Mouse (Mus musculus): ENCODE data around the gene Prkd2. TPM values are rescaled to one million over a fixed set of nuclear protein-coding genes. Genes with fewer than 3 reads are reported as not detected.
A peak's percentile ranks its signal among the peaks of the same experiment; 100 is the strongest.

Gene Prkd2
- total and polyA plus RNA-seq, 2 experiments from 2014 or later, result 4.3 TPM

GRCm38 (mm10) chr7:16885905-16886304, 43.2 kb downstream of the Prkd2 start:
- Histone ChIP-seq H3K27me3 (ENCODE audit: insufficient read depth, low read length) (no peaks in the 10 kb centered on the region; the same call in 1 of the 2 replicates), H3K36me3 (ENCODE audit: insufficient read depth, low read length) (peaks cover 17% of the 10 kb centered on the region; the same call in 1 of the 2 replicates), H3K9me3 (ENCODE audit: low read length) (no peaks in the 10 kb centered on the region), H3K27ac (no peak overlapping the region), H3K9ac (replicated peaks; ENCODE audit: low read length) (no peak overlapping the region), H3K4me1 (ENCODE audit: insufficient read depth, low read length) (no peaks in the 10 kb centered on the region), H3K4me3 (ENCODE audit: low read length) (peak overlapping the region; percentile 16; the same call in 1 of the 2 replicates), H3K4me2 (ENCODE audit: low read depth, low read length) (no peak overlapping the region)
- peak; percentile 21; the same call in 1 of the 2 replicates for ATAC-seq
- no peak for DNase-seq (ENCODE audit: low spot score)
- WGBS, result 49% methylated on average over 53 of the region's 59 CpGs
- no peak for TF ChIP-seq CTCF (IDR thresholded peaks at IDR 0.05; ENCODE audit: low read depth)

GRCm38 (mm10) chr7:16890536-16890935, 47.8 kb downstream of the Prkd2 start:
- H3K9me3 ChIP-seq (ENCODE audit: low read length), result no peaks in the 10 kb centered on the region
- ATAC-seq, result no peak
- H3K9ac ChIP-seq (replicated peaks; ENCODE audit: low read length), result no peak overlapping the region
- no peaks in the 10 kb centered on the region for H3K27me3 ChIP-seq (ENCODE audit: insufficient read depth, low read length)
- H3K4me1 ChIP-seq (ENCODE audit: insufficient read depth, low read length), result peaks cover 4% of the 10 kb centered on the region; the same call in 1 of the 2 replicates
- H3K36me3 ChIP-seq (ENCODE audit: insufficient read depth, low read length), result 0 out of 2 replicates have a peak, but pooled peaks cover 10% of the 10 kb centered on the region
- 46% methylated on average over 6 of the region's 6 CpGs for WGBS
- H3K27ac ChIP-seq, result no peak overlapping the region
- no peak for DNase-seq (ENCODE audit: low spot score)
- no peak overlapping the region for H3K4me3 ChIP-seq (ENCODE audit: low read length)
- 0 out of 2 replicates have a peak overlapping the region, but pooled peaks have one; percentile 55 for H3K4me2 ChIP-seq (ENCODE audit: low read depth, low read length)
- TF ChIP-seq CTCF (IDR thresholded peaks at IDR 0.05; ENCODE audit: low read depth), result no peak

- Histone ChIP-seq H3K9me3 (ENCODE audit: low read length) (no peaks in the 10 kb centered on the region), H3K4me2 (ENCODE audit: low read depth, low read length) (0 out of 2 replicates have a peak overlapping the region, but pooled peaks have one; percentile 55), H3K9ac (replicated peaks; ENCODE audit: low read length) (no peak overlapping the region), H3K4me1 (ENCODE audit: insufficient read depth, low read length) (peaks cover 4% of the 10 kb centered on the region; the same call in 1 of the 2 replicates), H3K36me3 (ENCODE audit: insufficient read depth, low read length) (0 out of 2 replicates have a peak, but pooled peaks cover 10% of the 10 kb centered on the region), H3K27me3 (ENCODE audit: insufficient read depth, low read length) (no peaks in the 10 kb centered on the region), H3K27ac (no peak overlapping the region), H3K4me3 (ENCODE audit: low read length) (no peak overlapping the region)
- DNase-seq (ENCODE audit: low spot score) (no peak), ATAC-seq (no peak)
- WGBS, result 4% methylated on average over 23 of the region's 23 CpGs
- TF ChIP-seq CTCF (IDR thresholded peaks at IDR 0.05; ENCODE audit: low read depth), result no peak
These were observed 48.2 kb downstream of the Prkd2 start for GRCm38 (mm10) chr7:16890944-16891343.

- peak; percentile 93 for DNase-seq (ENCODE audit: low spot score)
- no peak within 1 kb of the TSS for H3K9ac ChIP-seq (replicated peaks; ENCODE audit: low read length)
- WGBS, result under 1% methylated on average over 30 of the region's 30 CpGs
- H3K9me3 ChIP-seq (ENCODE audit: low read length), result no peaks in the 10 kb centered on the region
- H3K36me3 ChIP-seq (ENCODE audit: insufficient read depth, low read length), result 0 out of 2 replicates have a peak, but pooled peaks cover 10% of the 10 kb centered on the region
- H3K27me3 ChIP-seq (ENCODE audit: insufficient read depth, low read length), result no peaks in the 10 kb centered on the region
- peaks cover 4% of the 10 kb centered on the region; the same call in 1 of the 2 replicates for H3K4me1 ChIP-seq (ENCODE audit: insufficient read depth, low read length)
- TF ChIP-seq CTCF (IDR thresholded peaks at IDR 0.05; ENCODE audit: low read depth), result peak; percentile 96
- H3K4me2 ChIP-seq (ENCODE audit: low read depth, low read length), result peak within 1 kb of the TSS; percentile 55
- H3K4me3 ChIP-seq (ENCODE audit: low read length), result peak within 1 kb of the TSS; percentile 24
- H3K27ac ChIP-seq, result no peak within 1 kb of the TSS
- ATAC-seq, result peak; percentile 59
These were observed 49.1 kb downstream of the Prkd2 start, which contains the start of gene Gng8 for GRCm38 (mm10) chr7:16891641-16892351. Gene Gng8 (plus strand): TSS chr7:16891786.

- H3K9ac ChIP-seq (replicated peaks; ENCODE audit: low read length), result no peak overlapping the region
- no peaks in the 10 kb centered on the region for H3K9me3 ChIP-seq (ENCODE audit: low read length)
- DNase-seq (ENCODE audit: low spot score) (no peak), ATAC-seq (no peak)
- H3K27me3 ChIP-seq (ENCODE audit: insufficient read depth, low read length), result no peaks in the 10 kb centered on the region
- TF ChIP-seq CTCF (IDR thresholded peaks at IDR 0.05; ENCODE audit: low read depth), result no peak; the same call in 1 of the 2 replicates
- 52% methylated on average over 9 of the region's 9 CpGs for WGBS
- no peak overlapping the region; the same call in 1 of the 2 replicates for H3K4me3 ChIP-seq (ENCODE audit: low read length)
- peaks cover 4% of the 10 kb centered on the region; the same call in 1 of the 2 replicates for H3K4me1 ChIP-seq (ENCODE audit: insufficient read depth, low read length)
- 0 out of 2 replicates have a peak, but pooled peaks cover 10% of the 10 kb centered on the region for H3K36me3 ChIP-seq (ENCODE audit: insufficient read depth, low read length)
- H3K4me2 ChIP-seq (ENCODE audit: low read depth, low read length), result no peak overlapping the region
- H3K27ac ChIP-seq, result no peak overlapping the region
These were observed 49.6 kb downstream of the Prkd2 start for GRCm38 (mm10) chr7:16892352-16892730.

- H3K4me3 ChIP-seq (ENCODE audit: low read length), result no peak overlapping the region
- H3K27me3 ChIP-seq (ENCODE audit: insufficient read depth, low read length), result no peaks in the 10 kb centered on the region
- no peaks in the 10 kb centered on the region for H3K36me3 ChIP-seq (ENCODE audit: insufficient read depth, low read length)
- no peak overlapping the region for H3K27ac ChIP-seq
- no peak overlapping the region for H3K4me2 ChIP-seq (ENCODE audit: low read depth, low read length)
- H3K9ac ChIP-seq (replicated peaks; ENCODE audit: low read length), result no peak overlapping the region
- no peak for TF ChIP-seq CTCF (IDR thresholded peaks at IDR 0.05; ENCODE audit: low read depth)
- 9% methylated on average over 6 of the region's 6 CpGs for WGBS
- ATAC-seq (no peak), DNase-seq (ENCODE audit: low spot score) (no peak)
- peaks cover 4% of the 10 kb centered on the region; the same call in 1 of the 2 replicates for H3K4me1 ChIP-seq (ENCODE audit: insufficient read depth, low read length)
- no peaks in the 10 kb centered on the region for H3K9me3 ChIP-seq (ENCODE audit: low read length)
These were observed 50.9 kb downstream of the Prkd2 start for GRCm38 (mm10) chr7:16893612-16894011.
